Mouse (Mus musculus): Measurements from ENCODE around the gene Pvalb.

GRCm38 (mm10) chr15:78194320-78194719 is 11.9 kb downstream of the Pvalb start:
- TF ChIP-seq CTCF (IDR thresholded peaks at IDR 0.05; ENCODE audit: control insufficient read depth, insufficient read depth, insufficient replicate concordance, low read depth, low read length) (no peak), POLR2A (IDR thresholded peaks at IDR 0.05; ENCODE audit: control insufficient read depth, low read depth, low read length) (no peak)

Data from testis, adult 2 months (tissue).